Mouse (Mus musculus): ENCODE results near the gene Gsk3b. TPM values are rescaled to one million over a fixed set of nuclear protein-coding genes. Genes with fewer than 3 reads are reported as not detected.

Gsk3b gene
- total and polyA plus RNA-seq, 2 experiments from 2014 or later = 116 to 150 TPM

GRCm38 (mm10) chr16:38280951-38281350 lies 192.2 kb downstream of the Gsk3b start:
- Histone ChIP-seq H3K9me3 (ENCODE audit: low read length) (no peaks in the 10 kb centered on the region), H3K4me3 (ENCODE audit: low read depth, low read length) (no peak overlapping the region), H3K4me1 (ENCODE audit: insufficient read depth, low read length) (no peaks in the 10 kb centered on the region), H3K36me3 (ENCODE audit: insufficient read depth, low read length) (no peaks in the 10 kb centered on the region), H3K27ac (ENCODE audit: low read depth, low read length) (no peak overlapping the region), H3K4me2 (ENCODE audit: low read depth, low read length, poor library complexity, severe bottlenecking) (no peak overlapping the region), H3K9ac (replicated peaks; ENCODE audit: low read length, poor library complexity, severe bottlenecking) (no peak overlapping the region), H3K27me3 (ENCODE audit: insufficient read depth, low read length) (no peaks in the 10 kb centered on the region)
- 83% methylated on average over 7 of the region's 7 CpGs for WGBS
- DNase-seq (ENCODE audit: low spot score) = no peak
- no peak for ATAC-seq (ENCODE audit: low FRiP score)
- no peak for TF ChIP-seq CTCF (IDR thresholded peaks at IDR 0.05)

- 92% methylated on average over 7 of the region's 7 CpGs for WGBS
- TF ChIP-seq CTCF (IDR thresholded peaks at IDR 0.05) = no peak
- Histone ChIP-seq H3K4me3 (ENCODE audit: low read depth, low read length) (no peak overlapping the region), H3K9ac (replicated peaks; ENCODE audit: low read length, poor library complexity, severe bottlenecking) (no peak overlapping the region), H3K4me2 (ENCODE audit: low read depth, low read length, poor library complexity, severe bottlenecking) (no peak overlapping the region), H3K27me3 (ENCODE audit: insufficient read depth, low read length) (no peaks in the 10 kb centered on the region), H3K4me1 (ENCODE audit: insufficient read depth, low read length) (no peaks in the 10 kb centered on the region), H3K9me3 (ENCODE audit: low read length) (no peaks in the 10 kb centered on the region), H3K27ac (ENCODE audit: low read depth, low read length) (no peak overlapping the region), H3K36me3 (ENCODE audit: insufficient read depth, low read length) (no peaks in the 10 kb centered on the region)
- DNase-seq (ENCODE audit: low spot score) (no peak), ATAC-seq (ENCODE audit: low FRiP score) (no peak)
Measured at GRCm38 (mm10) chr16:38282559-38283160, 193.9 kb downstream of the Gsk3b start.

GRCm38 (mm10) chr16:38283300-38283699 lies 194.5 kb downstream of the Gsk3b start:
- H3K36me3 ChIP-seq (ENCODE audit: insufficient read depth, low read length) = no peaks in the 10 kb centered on the region
- no peaks in the 10 kb centered on the region for H3K4me1 ChIP-seq (ENCODE audit: insufficient read depth, low read length)
- ATAC-seq (ENCODE audit: low FRiP score) (no peak), DNase-seq (ENCODE audit: low spot score) (no peak)
- no peak overlapping the region for H3K27ac ChIP-seq (ENCODE audit: low read depth, low read length)
- no peak overlapping the region for H3K9ac ChIP-seq (replicated peaks; ENCODE audit: low read length, poor library complexity, severe bottlenecking)
- H3K4me2 ChIP-seq (ENCODE audit: low read depth, low read length, poor library complexity, severe bottlenecking) = no peak overlapping the region
- no peaks in the 10 kb centered on the region for H3K27me3 ChIP-seq (ENCODE audit: insufficient read depth, low read length)
- no peak overlapping the region for H3K4me3 ChIP-seq (ENCODE audit: low read depth, low read length)
- 38% methylated on average over 3 of the region's 3 CpGs for WGBS
- TF ChIP-seq CTCF (IDR thresholded peaks at IDR 0.05) = no peak
- H3K9me3 ChIP-seq (ENCODE audit: low read length) = no peaks in the 10 kb centered on the region

GRCm38 (mm10) chr16:38285801-38286200 lies 197.0 kb downstream of the Gsk3b start:
- Histone ChIP-seq H3K36me3 (ENCODE audit: insufficient read depth, low read length) (no peaks in the 10 kb centered on the region), H3K4me2 (ENCODE audit: low read depth, low read length, poor library complexity, severe bottlenecking) (no peak overlapping the region), H3K4me3 (ENCODE audit: low read depth, low read length) (no peak overlapping the region), H3K9me3 (ENCODE audit: low read length) (no peaks in the 10 kb centered on the region), H3K27me3 (ENCODE audit: insufficient read depth, low read length) (no peaks in the 10 kb centered on the region), H3K9ac (replicated peaks; ENCODE audit: low read length, poor library complexity, severe bottlenecking) (no peak overlapping the region), H3K4me1 (ENCODE audit: insufficient read depth, low read length) (no peaks in the 10 kb centered on the region), H3K27ac (ENCODE audit: low read depth, low read length) (no peak overlapping the region)
- no peak for ATAC-seq (ENCODE audit: low FRiP score)
- DNase-seq (ENCODE audit: low spot score) = no peak
- WGBS = 90% methylated on average over 7 of the region's 7 CpGs
- no peak for TF ChIP-seq CTCF (IDR thresholded peaks at IDR 0.05)

- Histone ChIP-seq H3K36me3 (ENCODE audit: insufficient read depth, low read length) (no peaks in the 10 kb centered on the region), H3K4me1 (ENCODE audit: insufficient read depth, low read length) (no peaks in the 10 kb centered on the region), H3K4me3 (ENCODE audit: low read depth, low read length) (no peak overlapping the region), H3K4me2 (ENCODE audit: low read depth, low read length, poor library complexity, severe bottlenecking) (no peak overlapping the region), H3K9ac (replicated peaks; ENCODE audit: low read length, poor library complexity, severe bottlenecking) (no peak overlapping the region), H3K9me3 (ENCODE audit: low read length) (no peaks in the 10 kb centered on the region), H3K27me3 (ENCODE audit: insufficient read depth, low read length) (no peaks in the 10 kb centered on the region), H3K27ac (ENCODE audit: low read depth, low read length) (no peak overlapping the region)
- ATAC-seq (ENCODE audit: low FRiP score) = no peak
- TF ChIP-seq CTCF (IDR thresholded peaks at IDR 0.05) = no peak
- no peak for DNase-seq (ENCODE audit: low spot score)
- WGBS = 68% methylated on average over 4 of the region's 4 CpGs
Measured at GRCm38 (mm10) chr16:38286541-38286940, 197.7 kb downstream of the Gsk3b start.

GRCm38 (mm10) chr16:38287357-38287756 lies 198.6 kb downstream of the Gsk3b start:
- H3K9me3 ChIP-seq (ENCODE audit: low read length) = no peaks in the 10 kb centered on the region
- DNase-seq (ENCODE audit: low spot score) = no peak
- no peak overlapping the region for H3K9ac ChIP-seq (replicated peaks; ENCODE audit: low read length, poor library complexity, severe bottlenecking)
- ATAC-seq (ENCODE audit: low FRiP score) = no peak
- H3K27me3 ChIP-seq (ENCODE audit: insufficient read depth, low read length) = no peaks in the 10 kb centered on the region
- H3K4me1 ChIP-seq (ENCODE audit: insufficient read depth, low read length) = no peaks in the 10 kb centered on the region
- 88% methylated on average over 6 of the region's 6 CpGs for WGBS
- no peak overlapping the region for H3K4me2 ChIP-seq (ENCODE audit: low read depth, low read length, poor library complexity, severe bottlenecking)
- H3K27ac ChIP-seq (ENCODE audit: low read depth, low read length) = no peak overlapping the region
- no peak overlapping the region for H3K4me3 ChIP-seq (ENCODE audit: low read depth, low read length)
- no peak for TF ChIP-seq CTCF (IDR thresholded peaks at IDR 0.05)
- H3K36me3 ChIP-seq (ENCODE audit: insufficient read depth, low read length) = no peaks in the 10 kb centered on the region
